Mouse (Mus musculus) ES-Bruce4 (cell line): ENCODE measurements at regions not wholly inside any gene's neighbourhood (a gene's known extent, or its start where the extent isn't known, plus 50 kb on each side); places are given as distances from the start of the nearest gene placed in this dataset.

Experiments
- H3K27ac ChIP-seq: 2 replicates; pipeline ENCODE4 v1.5.1; 2012; ENCODE audit warnings: low read length, inconsistent platforms; ENCODE audit not compliant: insufficient read depth
- H3K27me3 ChIP-seq: 2 replicates; pipeline ENCODE4 v1.6.1; 2012; ENCODE audit warnings: mild to moderate bottlenecking, low read length, inconsistent platforms; ENCODE audit not compliant: control insufficient read depth, poor library complexity, insufficient read depth, severe bottlenecking
- H3K36me3 ChIP-seq: 2 replicates; pipeline ENCODE4 v1.6.1; 2012; ENCODE audit warnings: inconsistent platforms, mild to moderate bottlenecking, low read length, moderate library complexity; ENCODE audit not compliant: control insufficient read depth, poor library complexity, insufficient read depth, severe bottlenecking
- H3K4me1 ChIP-seq: one replicate; pipeline ENCODE4 v1.8.1; 2011; ENCODE audit warnings: low read length; ENCODE audit not compliant: control insufficient read depth, insufficient read depth
- H3K4me3 ChIP-seq: 2 replicates; pipeline ENCODE4 v1.5.1; 2011; ENCODE audit warnings: low read depth, mild to moderate bottlenecking, low read length
- H3K9ac ChIP-seq: 2 replicates; pipeline ENCODE4 v1.6.1; 2012; ENCODE audit warnings: low read depth, mild to moderate bottlenecking, inconsistent platforms; ENCODE audit not compliant: poor library complexity, severe bottlenecking
- H3K9me3 ChIP-seq: replicated peaks from 2 replicates; pipeline ENCODE4 v1.6.1; 2012; ENCODE audit warnings: mild to moderate bottlenecking, low read length, inconsistent platforms; ENCODE audit not compliant: control insufficient read depth, poor library complexity, insufficient read depth, severe bottlenecking
- CTCF ChIP-seq: IDR thresholded peaks from one replicate; pipeline ENCODE4 v1.8.1; 2011; ENCODE audit warnings: low read depth, low read length
- EP300 ChIP-seq: IDR thresholded peaks from 2 replicates; pipeline ENCODE4 v1.6.1; 2011; ENCODE audit warnings: low read depth, low read length; ENCODE audit not compliant: insufficient read depth
- POLR2A ChIP-seq: IDR thresholded peaks from one replicate; pipeline ENCODE4 v1.8.1; 2011; ENCODE audit warnings: low read length; ENCODE audit not compliant: insufficient read depth

DNA sequence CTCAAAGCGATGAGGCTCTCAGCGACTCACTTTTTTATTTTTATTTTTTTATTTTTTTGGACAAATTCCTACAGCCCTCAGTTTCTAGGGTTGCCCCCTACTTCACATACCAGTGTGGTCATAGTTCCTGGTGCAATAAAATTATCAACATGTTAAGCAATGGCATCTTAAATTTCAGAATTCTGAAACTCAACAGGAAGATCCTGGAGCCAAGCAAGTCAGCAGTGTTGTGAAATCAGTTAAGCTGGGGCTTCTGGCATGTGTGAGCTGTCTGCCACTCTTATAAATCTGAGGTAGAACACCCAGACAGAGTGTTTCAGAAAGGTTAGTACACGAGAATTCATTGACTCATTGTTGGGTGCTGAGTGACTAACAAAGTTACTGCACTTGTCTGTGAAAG, 328.6 kb upstream of the Ubash3b start:
- no peaks in the 10 kb centered on the region for H3K9me3 ChIP-seq
- H3K27me3 ChIP-seq: no peaks in the 10 kb centered on the region
- H3K4me1 ChIP-seq: no peaks in the 10 kb centered on the region
- H3K36me3 ChIP-seq: no peaks in the 10 kb centered on the region
- H3K4me3 ChIP-seq: no peak overlapping the region
- TF ChIP-seq CTCF (no peak), EP300 (no peak), POLR2A (no peak)
- no peak overlapping the region for H3K27ac ChIP-seq
- no peak overlapping the region for H3K9ac ChIP-seq

DNA sequence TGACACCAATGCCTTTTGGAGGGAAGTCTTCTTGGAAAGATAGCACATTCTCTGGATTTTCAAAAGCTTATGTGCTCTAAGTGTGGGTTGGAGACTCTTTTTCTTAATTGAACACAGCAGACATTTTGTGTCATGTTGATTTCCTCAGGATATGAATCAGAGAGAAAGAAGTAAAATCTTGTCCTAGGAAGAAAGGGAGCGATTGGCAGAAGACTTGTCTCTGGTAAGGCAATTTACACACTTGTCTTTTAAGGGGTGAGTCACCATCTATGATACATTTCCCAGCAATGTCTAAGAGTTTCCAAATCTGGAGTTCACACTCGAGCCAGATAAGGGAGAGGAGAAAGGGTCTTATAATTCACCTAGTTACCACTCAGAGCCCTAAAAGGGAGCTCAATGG, 326.5 kb upstream of the Ubash3b start:
- H3K36me3 ChIP-seq: no peaks in the 10 kb centered on the region

DNA sequence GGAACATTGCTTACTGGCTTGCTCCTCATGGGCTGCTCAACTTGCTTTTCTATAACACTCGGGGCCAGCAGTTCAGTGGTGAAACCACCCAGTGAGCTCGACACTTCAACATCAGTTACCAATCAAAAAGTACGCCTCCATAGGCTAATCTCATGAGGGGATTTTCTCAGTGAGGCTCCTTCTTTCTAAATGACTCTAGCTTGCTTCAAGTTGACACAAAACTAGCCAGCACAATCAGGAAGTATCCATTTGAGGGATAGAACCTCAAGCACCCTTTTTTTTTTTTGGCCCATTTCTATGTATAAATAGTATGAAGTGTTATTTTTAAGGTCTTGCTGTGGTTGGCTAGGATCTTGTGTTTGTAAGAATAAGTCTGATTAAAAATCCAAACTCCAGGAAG, 321.7 kb upstream of the Ubash3b start:
- no peaks in the 10 kb centered on the region for H3K4me1 ChIP-seq
- H3K9me3 ChIP-seq: no peaks in the 10 kb centered on the region; the same call in 1 of the 2 replicates
- no peak overlapping the region for H3K4me3 ChIP-seq
- H3K36me3 ChIP-seq: no peaks in the 10 kb centered on the region
- H3K27me3 ChIP-seq: no peaks in the 10 kb centered on the region
- TF ChIP-seq CTCF: no peak
- no peak for TF ChIP-seq POLR2A
- TF ChIP-seq EP300: no peak
- H3K9ac ChIP-seq: no peak overlapping the region
- H3K27ac ChIP-seq: no peak overlapping the region

More for the DNA sequence above, 326.5 kb upstream of the Ubash3b start:
- TF ChIP-seq POLR2A (no peak), EP300 (no peak), CTCF (no peak)
- Histone ChIP-seq H3K9ac (no peak overlapping the region), H3K4me1 (no peaks in the 10 kb centered on the region), H3K27ac (no peak overlapping the region), H3K4me3 (no peak overlapping the region), H3K9me3 (no peaks in the 10 kb centered on the region), H3K27me3 (no peaks in the 10 kb centered on the region)

DNA sequence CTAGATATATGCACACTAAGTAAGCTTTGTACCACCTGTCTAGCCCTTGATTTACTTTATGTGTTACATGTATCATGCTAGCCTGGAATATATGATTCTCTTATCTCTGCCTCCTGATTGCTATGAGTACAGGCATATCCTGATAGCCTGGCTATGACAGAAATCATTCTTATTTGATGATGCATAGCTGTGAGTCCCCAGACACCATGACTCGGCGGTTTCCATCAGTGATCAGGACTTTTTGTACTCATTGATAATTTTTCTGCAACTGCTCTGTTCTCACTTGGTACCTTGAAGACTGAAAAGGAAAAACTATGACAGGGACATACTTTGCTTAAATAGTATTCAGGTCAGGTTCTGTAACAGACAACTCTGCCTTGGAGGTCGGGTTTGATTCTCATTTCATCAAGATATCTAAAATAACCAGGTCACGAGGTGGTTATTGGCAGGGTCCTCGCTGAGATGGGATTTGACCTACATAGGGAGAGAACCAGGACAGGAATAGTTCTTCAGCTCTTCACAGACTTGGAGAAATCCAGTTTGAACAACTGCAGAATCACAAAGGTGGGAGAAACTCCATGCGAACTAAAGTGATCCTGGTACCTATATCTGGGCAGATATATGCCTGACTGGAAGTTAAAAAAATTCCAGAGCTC, 320.2 kb upstream of the Ubash3b start:
- H3K4me3 ChIP-seq: no peak overlapping the region
- TF ChIP-seq POLR2A (no peak), CTCF (no peak)
- no peak overlapping the region for H3K27ac ChIP-seq
- H3K4me1 ChIP-seq: no peaks in the 10 kb centered on the region
- H3K9ac ChIP-seq: no peak overlapping the region
- H3K9me3 ChIP-seq: no peaks in the 10 kb centered on the region; the same call in 1 of the 2 replicates
- no peaks in the 10 kb centered on the region for H3K36me3 ChIP-seq
- no peaks in the 10 kb centered on the region for H3K27me3 ChIP-seq

DNA sequence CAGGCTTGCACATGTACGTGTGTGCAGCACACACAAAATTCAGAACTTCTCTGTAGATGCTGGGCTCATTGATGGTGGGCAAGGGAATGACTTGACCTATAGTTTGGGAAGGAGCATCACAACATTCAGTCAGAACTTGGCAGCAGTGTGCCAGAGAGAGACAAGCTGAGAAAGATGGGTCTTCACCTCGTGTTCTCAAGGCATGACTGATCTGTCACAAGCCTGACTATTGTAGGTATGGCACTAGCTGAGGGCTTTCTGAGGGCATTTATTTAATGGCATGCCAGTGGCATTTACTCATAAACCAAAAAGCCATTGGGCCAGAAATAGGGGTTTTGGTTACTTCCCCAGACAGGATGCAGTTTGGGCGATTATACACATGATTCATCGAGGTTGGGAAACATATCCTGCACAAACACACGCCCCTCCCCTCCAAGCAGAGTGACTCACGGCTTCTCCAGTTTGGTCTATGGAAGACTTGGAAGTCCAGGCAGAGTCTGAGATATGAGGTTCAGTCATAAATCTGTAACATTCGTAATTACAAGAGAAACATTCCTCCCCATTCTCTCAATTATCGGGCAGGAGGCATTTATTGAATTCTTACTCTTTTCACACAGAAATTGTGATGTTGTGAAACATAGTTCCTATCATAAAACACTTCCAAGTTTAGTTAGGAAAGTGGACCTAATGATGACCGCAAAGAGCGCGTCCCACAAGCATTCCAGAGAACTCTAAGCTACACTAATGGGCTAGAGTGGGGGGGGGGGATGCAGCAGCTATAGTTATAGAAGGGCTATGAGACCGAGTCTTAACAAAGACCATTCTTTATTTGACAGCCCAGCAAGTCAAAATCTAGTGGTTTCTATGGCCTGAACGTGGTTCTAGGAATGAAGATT, 318.6 kb upstream of the Ubash3b start:
- H3K4me1 ChIP-seq: no peaks in the 10 kb centered on the region
- no peak overlapping the region for H3K4me3 ChIP-seq
- no peaks in the 10 kb centered on the region for H3K27me3 ChIP-seq
- H3K9ac ChIP-seq: no peak overlapping the region
- no peaks in the 10 kb centered on the region for H3K36me3 ChIP-seq
- no peaks in the 10 kb centered on the region; the same call in 1 of the 2 replicates for H3K9me3 ChIP-seq
- no peak for TF ChIP-seq CTCF
- H3K27ac ChIP-seq: no peak overlapping the region

DNA sequence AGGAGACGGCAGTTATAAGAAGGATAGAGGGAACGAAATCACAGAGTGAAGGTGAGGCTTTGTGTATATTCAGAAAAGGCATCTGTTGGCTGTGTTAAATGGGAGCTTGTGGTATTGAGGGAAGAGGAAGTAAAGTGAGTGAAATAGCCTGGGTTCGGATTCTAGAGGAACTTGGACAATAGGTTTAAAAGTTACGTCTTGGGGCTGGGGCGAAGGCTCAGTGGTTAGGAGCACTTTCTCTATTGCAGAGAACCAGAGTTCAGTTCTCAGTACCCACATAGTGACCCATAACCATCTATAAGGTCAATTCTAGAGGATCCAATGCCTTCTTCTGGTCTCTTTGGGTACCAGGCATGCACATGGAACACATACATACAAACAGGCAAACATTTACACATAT, 317.6 kb upstream of the Ubash3b start:
- TF ChIP-seq EP300 (no peak), POLR2A (no peak), CTCF (no peak)
- Histone ChIP-seq H3K4me1 (no peaks in the 10 kb centered on the region), H3K9ac (no peak overlapping the region), H3K4me3 (no peak overlapping the region), H3K27ac (no peak overlapping the region), H3K36me3 (no peaks in the 10 kb centered on the region), H3K9me3 (no peaks in the 10 kb centered on the region; the same call in 1 of the 2 replicates), H3K27me3 (no peaks in the 10 kb centered on the region)
